Mouse (Mus musculus) urinary bladder, postnatal 25 days (tissue): ENCODE results near the gene Lkaaear1.

Experiments used
- DNase-seq: peaks from one replicate; pipeline ENCODE4 v3.0.0; 2022; ENCODE audit warnings: low spot score

The Lkaaear1 gene

GRCm38 (mm10) chr2:181683381-181683780 is 14.9 kb downstream of the Lkaaear1 start:
- no peak for DNase-seq

- no peak for DNase-seq
These were observed 16.3 kb downstream of the Lkaaear1 start for GRCm38 (mm10) chr2:181681978-181682377.

- no peak for DNase-seq
These were observed 17.5 kb downstream of the Lkaaear1 start for GRCm38 (mm10) chr2:181680716-181681117.

GRCm38 (mm10) chr2:181679951-181680715 is 18.1 kb downstream of the Lkaaear1 start, which contains the start of gene Tcea2:
TSS of gene Tcea2 (plus strand) at chr2:181680310.
- DNase-seq: peak; percentile 62

GRCm38 (mm10) chr2:181678780-181679179 is 19.5 kb downstream of the Lkaaear1 start:
- peak; percentile 32 for DNase-seq

GRCm38 (mm10) chr2:181677755-181678098 is 20.5 kb downstream of the Lkaaear1 start:
- no peak for DNase-seq

- no peak for DNase-seq
These were observed 21.0 kb downstream of the Lkaaear1 start for GRCm38 (mm10) chr2:181677096-181677754.

GRCm38 (mm10) chr2:181676424-181676823 is 21.8 kb downstream of the Lkaaear1 start:
- no peak for DNase-seq

GRCm38 (mm10) chr2:181675454-181675853 is 22.8 kb downstream of the Lkaaear1 start:
- DNase-seq: peak; percentile 47

GRCm38 (mm10) chr2:181674934-181675333 is 23.3 kb downstream of the Lkaaear1 start:
- no peak for DNase-seq

- no peak for DNase-seq
These were observed 24.7 kb downstream of the Lkaaear1 start for GRCm38 (mm10) chr2:181673501-181673900.

GRCm38 (mm10) chr2:181671984-181672383 is 26.3 kb downstream of the Lkaaear1 start:
- no peak for DNase-seq

GRCm38 (mm10) chr2:181671326-181671725 is 26.9 kb downstream of the Lkaaear1 start, which contains the start of gene Sox18:
TSS of gene Sox18 (minus strand) at chr2:181671640.
- no peak for DNase-seq

GRCm38 (mm10) chr2:181670913-181671311 is 27.3 kb downstream of the Lkaaear1 start:
- DNase-seq: no peak

GRCm38 (mm10) chr2:181670285-181670912 is 27.8 kb downstream of the Lkaaear1 start:
- no peak for DNase-seq

GRCm38 (mm10) chr2:181663298-181663630 is 35.0 kb downstream of the Lkaaear1 start:
- no peak for DNase-seq

- DNase-seq: no peak
These were observed 35.5 kb downstream of the Lkaaear1 start for GRCm38 (mm10) chr2:181662620-181663297.

GRCm38 (mm10) chr2:181659609-181660055 is 38.6 kb downstream of the Lkaaear1 start:
- DNase-seq: peak; percentile 64

GRCm38 (mm10) chr2:181658930-181659555 is 39.2 kb downstream of the Lkaaear1 start:
- DNase-seq: peak; percentile 37

GRCm38 (mm10) chr2:181658528-181658927 is 39.7 kb downstream of the Lkaaear1 start:
- no peak for DNase-seq

GRCm38 (mm10) chr2:181657441-181657840 is 40.8 kb downstream of the Lkaaear1 start:
- no peak for DNase-seq

GRCm38 (mm10) chr2:181656734-181657133 is 41.5 kb downstream of the Lkaaear1 start, which contains the start of gene Gm29797:
TSS of gene Gm29797 (plus strand) at chr2:181657034.
- DNase-seq: no peak
